8 mouse cellular contexts compared by ENCODE assay signal in the genomic region with DNA sequence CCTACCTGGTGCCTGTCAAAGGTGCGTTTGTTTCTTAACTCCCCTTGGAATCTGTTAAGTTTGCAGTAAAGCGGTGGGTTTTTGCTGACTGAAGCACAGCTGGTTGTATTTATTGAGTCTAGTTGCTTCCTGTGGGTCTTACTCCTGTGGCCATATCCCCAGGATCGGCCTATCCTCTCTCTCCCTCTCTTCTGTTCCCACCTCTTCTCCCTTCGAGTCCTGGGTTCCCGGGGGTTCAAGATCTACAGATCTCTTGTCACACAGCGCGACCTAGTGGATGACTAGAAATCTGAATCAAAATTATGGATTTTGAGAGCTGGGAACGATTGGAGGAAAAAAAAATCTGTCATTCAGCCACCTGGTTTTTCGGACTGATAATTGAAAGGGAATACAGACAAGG. TPM values are rescaled to one million over a fixed set of nuclear protein-coding genes. Genes with fewer than 3 reads are reported as not detected.
DNase-seq lines count a peak whose midpoint lies in the region; TF ChIP-seq lines count a peak whose summit lies in the region.

No protein-coding gene starts in this region.

- H3K27me3 ChIP-seq in thymus, adult 2 months (ENCODE audit: control insufficient read depth, insufficient read depth, low read length) = peaks cover 9% of the 10 kb centered on the region; the same call in 1 of the 2 replicates

- no peak for TF ChIP-seq CTCF in thymus, adult 2 months (IDR thresholded peaks at IDR 0.05; ENCODE audit: borderline replicate concordance, control insufficient read depth, extremely low read depth, insufficient read depth, low read length, poor library complexity)

- intact Hi-C loops in heart, postnatal 25 days (cut with DNase I) = loop anchor here (2.0 to 5.0 kb wide), 3 partner anchors 612 to 934 kb away; no protein-coding TSS in a partner anchor
- intact Hi-C loops in heart, postnatal 14 days (cut with DNase I) = loop anchor here (1.0 to 2.0 kb wide), 3 partner anchors 933 to 952 kb away; no protein-coding TSS in a partner anchor
- intact Hi-C loops in left cerebral cortex, postnatal 10 days (cut with DNase I) = loop anchor here (2.0 to 5.0 kb wide), 3 partner anchors 946 to 1119 kb away; no protein-coding TSS in a partner anchor

- no peak overlapping the region for H3K27ac ChIP-seq in thymus, adult 2 months (ENCODE audit: control insufficient read depth, insufficient read depth, low read length)

- peak; percentile 24 for DNase-seq in heart, adult 8-10 months (ENCODE audit: low spot score)
- no peak for DNase-seq in heart, postnatal 25 days (ENCODE audit: low spot score)
- peak; percentile 45 for DNase-seq in MN1 (ENCODE audit: low spot score)
- peak; percentile 87 for DNase-seq in embryo, embryonic 10.5 days (ENCODE audit: low spot score)
- peak; percentile 52 to 68 for DNase-seq in heart, postnatal 14 days
- DNase-seq in left cerebral cortex, postnatal 10 days (ENCODE audit: extremely low spot score in 1 of 2, low spot score in 2 of 2) = peak; percentile 42 to 64
- DNase-seq in neural tube, embryonic 10.5 days (ENCODE audit: extremely low spot score, low spot score) = peak; percentile 66
- DNase-seq in thymus, adult 2 months = no peak

- H3K36me3 ChIP-seq in thymus, adult 2 months (ENCODE audit: control insufficient read depth, insufficient read depth, low read length) = no peaks in the 10 kb centered on the region

- 11% methylated on average over 9 of the region's 9 CpGs for WGBS in thymus, adult 2 months

- H3K4me1 ChIP-seq in thymus, adult 2 months (replicated peaks; ENCODE audit: control insufficient read depth, insufficient read depth, low read length) = no peaks in the 10 kb centered on the region

- TF ChIP-seq POLR2A in thymus, adult 2 months (IDR thresholded peaks at IDR 0.05; ENCODE audit: control insufficient read depth, extremely low read depth, insufficient read depth, low read length, poor library complexity) = no peak

- H3K4me3 ChIP-seq in thymus, adult 2 months (ENCODE audit: control insufficient read depth, insufficient read depth, low read length) = no peak overlapping the region

RNA-seq across cellular contexts. Expression of gene Col12a1, which starts 2.4 kb away (rescaled TPM):
- 1 to 10 TPM in 1 of 4 experiments, under 1 TPM in 3; 0.47 to 1.4 (median 0.74) TPM for total RNA-seq in heart, adult 8-10 months (2022)
- 1 to 10 TPM; 1.1 to 1.3 TPM for total RNA-seq in heart, postnatal 25 days (2021)
- 1 to 10 TPM; 2.0 to 3.2 TPM for total RNA-seq in heart, postnatal 14 days (2021)
- 1 to 10 TPM; 8.1 to 8.6 TPM for total RNA-seq in left cerebral cortex, postnatal 10 days (2021)
- 6.3 and 6.9 TPM in 2 replicates for polyA plus RNA-seq in thymus, adult 2 months (2012; rRNA removed)

RNA-seq across cellular contexts. Expression of gene Cox7a2, which starts 38.6 kb away (rescaled TPM):
- total RNA-seq in heart, adult 8-10 months (2022) = 1,000 to 10,000 TPM in 2 of 4 experiments, 100 to 1,000 TPM in 2; 847 to 1,031 (median 927) TPM
- total RNA-seq in heart, postnatal 25 days (2021) = 1,000 to 10,000 TPM; 1,033 to 1,133 TPM
- 1,000 to 10,000 TPM in 1 of 2 experiments, 100 to 1,000 TPM in 1; 995 to 1,001 TPM for total RNA-seq in heart, postnatal 14 days (2021)
- total RNA-seq in left cerebral cortex, postnatal 10 days (2021) = 100 to 1,000 TPM; 387 to 397 TPM
- polyA plus RNA-seq in thymus, adult 2 months (2012; rRNA removed) = 146 and 213 TPM in 2 replicates

Comparison
In these comparisons a context has a peak if more than half of its experiments do, and no peak if none do; other contexts are left out.
1. DNase-seq: peak in heart, adult 8-10 months (single experiment), MN1 (single experiment), embryo, embryonic 10.5 days (single experiment), heart, postnatal 14 days (2 of 2), left cerebral cortex, postnatal 10 days (2 of 2) and neural tube, embryonic 10.5 days (single experiment); none in heart, postnatal 25 days (single experiment) and thymus, adult 2 months (single experiment).